Comparison of ENCODE assay signal across 27 mouse cellular contexts in genomic region chr2:164754800-164755199, GRCm38 (mm10). TPM values are rescaled to one million over a fixed set of nuclear protein-coding genes. Genes with fewer than 3 reads are reported as not detected.
DNase-seq lines count a peak whose midpoint lies in the region; ATAC-seq and TF ChIP-seq lines count a peak whose summit lies in the region.
"Had no signal": no experiment of that assay in that cellular context is flagged by ENCODE, and none has a peak within 500 bp of the region (broad histone marks: within the 10 kb centered on the region; RNA-seq: fewer than 3 reads in every experiment).

No protein-coding gene starts in this region.

- H3K4me1 ChIP-seq in heart, embryonic 13.5 days = peaks cover 31% of the 10 kb centered on the region
- H3K4me1 ChIP-seq in liver, embryonic 14.5 days (replicated peaks; ENCODE audit: control insufficient read depth in 2 of 2, insufficient read depth in 2 of 2, low read length in 1 of 2) = peaks cover 20 to 22% of the 10 kb centered on the region in 2 experiments
- H3K4me1 ChIP-seq in neural tube, embryonic 15.5 days = 0 out of 2 replicates have a peak, but pooled peaks cover 3% of the 10 kb centered on the region
- H3K4me1 ChIP-seq: embryonic facial prominence, embryonic 12.5 days; forebrain, embryonic 13.5 days; hindbrain, embryonic 15.5 days; intestine, embryonic 15.5 days; limb, embryonic 10.5 days; midbrain, embryonic 15.5 days had no signal

- ATAC-seq in heart, embryonic 13.5 days (ENCODE audit: extremely low read depth, insufficient number of reproducible peaks, low FRiP score, low TSS enrichment) = no peak
- ATAC-seq in liver, embryonic 14.5 days (ENCODE audit: insufficient read depth) = no peak
- no peak for ATAC-seq in neural tube, embryonic 15.5 days (ENCODE audit: low FRiP score)
- ATAC-seq: forebrain, embryonic 13.5 days; intestine, embryonic 15.5 days; midbrain, embryonic 15.5 days had no signal

- peak overlapping the region; percentile 75 for H3K9ac ChIP-seq in heart, embryonic 13.5 days
- H3K9ac ChIP-seq in liver, embryonic 14.5 days (replicated peaks) = no peak overlapping the region
- H3K9ac ChIP-seq in neural tube, embryonic 15.5 days (replicated peaks) = no peak overlapping the region
- H3K9ac ChIP-seq: embryonic facial prominence, embryonic 12.5 days; forebrain, embryonic 13.5 days; hindbrain, embryonic 15.5 days; intestine, embryonic 15.5 days; midbrain, embryonic 15.5 days had no signal

- peak; percentile 50 for DNase-seq in gastrocnemius, postnatal 25 days
- no peak for DNase-seq in gastrocnemius, postnatal 36 days
- DNase-seq in heart, adult 8-10 months (ENCODE audit: low spot score) = peak; percentile 46
- no peak for DNase-seq in liver, embryonic 14.5 days (ENCODE audit: low read depth in 3 of 3, low spot score in 3 of 3)
- no peak for DNase-seq in embryo, embryonic 10 days (ENCODE audit: low spot score)
- no peak for DNase-seq in frontal cortex, postnatal 25 days (ENCODE audit: low spot score in 2 of 2)
- DNase-seq: cerebellum, adult 2 months; kidney, adult 9 months; kidney, postnatal 25 days; lung, adult 18-20 months; lung, postnatal 36 days; right cerebral cortex, postnatal 25 days had no signal

- no peak for TF ChIP-seq CTCF in liver, embryonic 14.5 days (IDR thresholded peaks at IDR 0.05; ENCODE audit: low read depth)

- H3K36me3 ChIP-seq in heart, embryonic 13.5 days = peaks cover 100% of the 10 kb centered on the region
- H3K36me3 ChIP-seq in liver, embryonic 14.5 days (replicated peaks; ENCODE audit: control insufficient read depth, insufficient read depth, low read depth) = peaks cover 92% of the 10 kb centered on the region
- peaks cover 83% of the 10 kb centered on the region for H3K36me3 ChIP-seq in neural tube, embryonic 15.5 days

- no peaks in the 10 kb centered on the region for H3K9me3 ChIP-seq in heart, embryonic 13.5 days
- H3K9me3 ChIP-seq in liver, embryonic 14.5 days (ENCODE audit: control insufficient read depth, low read length) = no peaks in the 10 kb centered on the region
- no peaks in the 10 kb centered on the region for H3K9me3 ChIP-seq in neural tube, embryonic 15.5 days (replicated peaks)
- H3K9me3 ChIP-seq: embryonic facial prominence, embryonic 12.5 days; forebrain, embryonic 13.5 days; hindbrain, embryonic 15.5 days; intestine, embryonic 15.5 days; limb, embryonic 10.5 days; midbrain, embryonic 15.5 days had no signal

- 46% methylated on average over 2 of the region's 2 CpGs for WGBS in heart, embryonic 13.5 days
- 82% methylated on average over 2 of the region's 2 CpGs for WGBS in liver, embryonic 14.5 days (ENCODE audit: insufficient replicate concordance)
- WGBS in neural tube, embryonic 15.5 days = 88% methylated on average over 2 of the region's 2 CpGs

- no peaks in the 10 kb centered on the region for H3K27me3 ChIP-seq in heart, embryonic 13.5 days (replicated peaks)
- H3K27me3 ChIP-seq in liver, embryonic 14.5 days (ENCODE audit: control insufficient read depth, insufficient read depth, low read length) = no peaks in the 10 kb centered on the region
- no peaks in the 10 kb centered on the region for H3K27me3 ChIP-seq in neural tube, embryonic 15.5 days (replicated peaks)
- H3K27me3 ChIP-seq: embryonic facial prominence, embryonic 12.5 days; forebrain, embryonic 13.5 days; hindbrain, embryonic 15.5 days; intestine, embryonic 15.5 days; midbrain, embryonic 15.5 days had no signal

- intact Hi-C loops in gastrocnemius, postnatal 36 days (cut with DNase I) = no loop called here

- peak overlapping the region; percentile 47 for H3K4me2 ChIP-seq in heart, embryonic 13.5 days
- no peak overlapping the region for H3K4me2 ChIP-seq in liver, embryonic 14.5 days (ENCODE audit: low read depth)
- no peak overlapping the region for H3K4me2 ChIP-seq in neural tube, embryonic 15.5 days
- H3K4me2 ChIP-seq: embryonic facial prominence, embryonic 12.5 days; forebrain, embryonic 13.5 days; hindbrain, embryonic 15.5 days; intestine, embryonic 15.5 days; midbrain, embryonic 15.5 days had no signal

- no peak overlapping the region for H3K4me3 ChIP-seq in heart, embryonic 13.5 days
- no peak overlapping the region for H3K4me3 ChIP-seq in liver, embryonic 14.5 days (ENCODE audit: insufficient read depth in 1 of 2, low read depth in 2 of 2, low read length in 2 of 2)
- H3K4me3 ChIP-seq in neural tube, embryonic 15.5 days (replicated peaks) = no peak overlapping the region
- H3K4me3 ChIP-seq: embryonic facial prominence, embryonic 12.5 days; erythroblast, embryonic 14.5 days; forebrain, embryonic 13.5 days; hindbrain, embryonic 15.5 days; intestine, embryonic 15.5 days; left cerebral cortex, adult 2 months; limb, embryonic 10.5 days; midbrain, embryonic 15.5 days had no signal

- TF ChIP-seq EP300 in liver, embryonic 14.5 days (IDR thresholded peaks at IDR 0.05; ENCODE audit: low read depth) = no peak

- H3K27ac ChIP-seq in heart, embryonic 13.5 days (replicated peaks) = peak overlapping the region; percentile 94
- H3K27ac ChIP-seq in liver, embryonic 14.5 days = peak overlapping the region; percentile 7; the same call in 1 of the 2 replicates
- H3K27ac ChIP-seq in neural tube, embryonic 15.5 days (replicated peaks) = no peak overlapping the region
- H3K27ac ChIP-seq: embryonic facial prominence, embryonic 12.5 days; forebrain, embryonic 13.5 days; hindbrain, embryonic 15.5 days; intestine, embryonic 15.5 days; left cerebral cortex, adult 2 months; limb, embryonic 10.5 days; midbrain, embryonic 15.5 days; stomach, postnatal 0 days had no signal

RNA-seq across cellular contexts. Expression of gene Dnttip1, which starts 9.0 kb away (rescaled TPM):
- total RNA-seq in gastrocnemius, postnatal 25 days (2021) = 10 to 100 TPM; 17.0 to 17.5 TPM
- 10 to 100 TPM; 15.8 to 18.1 TPM for total RNA-seq in gastrocnemius, postnatal 36 days (2021)
- 10 to 100 TPM; 20.4 to 28.2 (median 26.9) TPM for total RNA-seq in heart, adult 8-10 months (2022)
- 55.0 and 56.9 TPM in 2 replicates for polyA plus RNA-seq in heart, embryonic 13.5 days (2015; fragmentation: Nextera tagmentation; extraction: Ambion mirVana)
- 16.2 and 26.0 TPM in 2 replicates for polyA plus RNA-seq in liver, embryonic 14.5 days (2012; rRNA removed)
- polyA plus RNA-seq in liver, embryonic 14.5 days (2014; fragmentation: Nextera tagmentation; extraction: Ambion mirVana) = 36.7 and 43.7 TPM in 2 replicates
- polyA plus RNA-seq in neural tube, embryonic 15.5 days (2015; fragmentation: Nextera tagmentation; extraction: Ambion mirVana) = 51.0 and 56.4 TPM in 2 replicates

RNA-seq across cellular contexts. Expression of gene Wfdc3, which starts 9.1 kb away (rescaled TPM):
- not detected for total RNA-seq in gastrocnemius, postnatal 25 days (2021)
- total RNA-seq in gastrocnemius, postnatal 36 days (2021) = not detected
- total RNA-seq in heart, adult 8-10 months (2022) = under 1 TPM in 2 of 4 experiments, not detected in 2; 0.30 to 0.83 TPM
- 0.27 and 0.28 TPM in 2 replicates for polyA plus RNA-seq in heart, embryonic 13.5 days (2015; fragmentation: Nextera tagmentation; extraction: Ambion mirVana)
- 1.7 and 1.9 TPM in 2 replicates for polyA plus RNA-seq in liver, embryonic 14.5 days (2012; rRNA removed)
- polyA plus RNA-seq in liver, embryonic 14.5 days (2014; fragmentation: Nextera tagmentation; extraction: Ambion mirVana) = 1.6 and 2.1 TPM in 2 replicates
- polyA plus RNA-seq in neural tube, embryonic 15.5 days (2015; fragmentation: Nextera tagmentation; extraction: Ambion mirVana) = 1.1 and 1.3 TPM in 2 replicates
- total RNA-seq: granulocyte monocyte progenitor cell, adult 5-6 weeks; megakaryocyte-erythroid progenitor cell, adult 5-6 weeks had no signal

RNA-seq across cellular contexts. Expression of gene Ube2c, which starts 14.9 kb away (rescaled TPM):
- total RNA-seq in gastrocnemius, postnatal 25 days (2021) = 1 to 10 TPM; 1.2 to 1.7 TPM
- 1 to 10 TPM; 1.0 to 1.4 TPM for total RNA-seq in gastrocnemius, postnatal 36 days (2021)
- total RNA-seq in heart, adult 8-10 months (2022) = 1 to 10 TPM in 2 of 4 experiments, under 1 TPM in 2; 0.47 to 2.7 (median 1.4) TPM
- polyA plus RNA-seq in heart, embryonic 13.5 days (2015; fragmentation: Nextera tagmentation; extraction: Ambion mirVana) = 434 and 464 TPM in 2 replicates
- 459 and 465 TPM in 2 replicates for polyA plus RNA-seq in liver, embryonic 14.5 days (2012; rRNA removed)
- polyA plus RNA-seq in liver, embryonic 14.5 days (2014; fragmentation: Nextera tagmentation; extraction: Ambion mirVana) = 533 and 562 TPM in 2 replicates
- polyA plus RNA-seq in neural tube, embryonic 15.5 days (2015; fragmentation: Nextera tagmentation; extraction: Ambion mirVana) = 42.8 and 134 TPM in 2 replicates

RNA-seq across cellular contexts. Expression of gene Tnnc2, which starts 25.0 kb away (rescaled TPM):
- over 10,000 TPM; 15,847 to 16,724 TPM for total RNA-seq in gastrocnemius, postnatal 25 days (2021)
- over 10,000 TPM; 16,945 to 17,744 TPM for total RNA-seq in gastrocnemius, postnatal 36 days (2021)
- total RNA-seq in heart, adult 8-10 months (2022) = 1 to 10 TPM; 2.9 to 7.2 (median 3.1) TPM
- polyA plus RNA-seq in heart, embryonic 13.5 days (2015; fragmentation: Nextera tagmentation; extraction: Ambion mirVana) = 1.0 and 3.8 TPM in 2 replicates
- 0.15 and 0.32 TPM in 2 replicates for polyA plus RNA-seq in liver, embryonic 14.5 days (2012; rRNA removed)
- polyA plus RNA-seq in liver, embryonic 14.5 days (2014; fragmentation: Nextera tagmentation; extraction: Ambion mirVana) = 0.44 TPM in 1 of 2 replicates, not detected in the other
- 27.5 and 55.6 TPM in 2 replicates for polyA plus RNA-seq in neural tube, embryonic 15.5 days (2015; fragmentation: Nextera tagmentation; extraction: Ambion mirVana)
- total RNA-seq: common myeloid progenitor, adult 5-6 weeks; granulocyte monocyte progenitor cell, adult 5-6 weeks; megakaryocyte-erythroid progenitor cell, adult 5-6 weeks; neutrophil, adult 5-6 weeks had no signal
- polyA plus RNA-seq: erythroblast, embryonic 14.5 days; forebrain, embryonic 13.5 days; midbrain, embryonic 15.5 days had no signal

RNA-seq across cellular contexts. Expression of gene Snx21, which starts 30.8 kb away (rescaled TPM):
- 10 to 100 TPM; 19.3 to 19.8 TPM for total RNA-seq in gastrocnemius, postnatal 25 days (2021)
- 10 to 100 TPM; 18.1 to 20.8 TPM for total RNA-seq in gastrocnemius, postnatal 36 days (2021)
- 10 to 100 TPM; 23.1 to 24.9 (median 23.5) TPM for total RNA-seq in heart, adult 8-10 months (2022)
- polyA plus RNA-seq in heart, embryonic 13.5 days (2015; fragmentation: Nextera tagmentation; extraction: Ambion mirVana) = 26.7 and 31.8 TPM in 2 replicates
- 2.3 TPM in 2 replicates for polyA plus RNA-seq in liver, embryonic 14.5 days (2012; rRNA removed)
- polyA plus RNA-seq in liver, embryonic 14.5 days (2014; fragmentation: Nextera tagmentation; extraction: Ambion mirVana) = 2.9 and 4.4 TPM in 2 replicates
- polyA plus RNA-seq in neural tube, embryonic 15.5 days (2015; fragmentation: Nextera tagmentation; extraction: Ambion mirVana) = 41.3 and 46.6 TPM in 2 replicates

Comparison
In these comparisons a context has a peak if more than half of its experiments do, and no peak if none do; other contexts are left out.
1. DNase-seq: peak in gastrocnemius, postnatal 25 days (single experiment) and heart, adult 8-10 months (single experiment); none in gastrocnemius, postnatal 36 days (0 of 2), liver, embryonic 14.5 days (0 of 3), embryo, embryonic 10 days (single experiment) and frontal cortex, postnatal 25 days (0 of 2).